Mouse (Mus musculus) gastrocnemius, postnatal 36 days (tissue): ENCODE results near the gene Scpep1. TPM values are rescaled to one million over a fixed set of nuclear protein-coding genes. Genes with fewer than 3 reads are reported as not detected.

Experiments used
- DNase-seq, 2 experiments: peaks; one replicate each; pipeline ENCODE4 v3.0.0; 2022
- intact Hi-C: fragments of 180-260 bp; cut with DNase I; formaldehyde crosslinking; loops from one replicate; pipeline ENCODE4 v1.15.1; 2025
- total RNA-seq, 2 experiments: library from RNA; stranded (reverse); gene quantifications; 2 replicates each; pipeline ENCODE4 v1.2.3; 2021

Gene Scpep1
- total RNA-seq, 2 experiments from 2014 or later = 8.4 to 9.0 TPM

DNA sequence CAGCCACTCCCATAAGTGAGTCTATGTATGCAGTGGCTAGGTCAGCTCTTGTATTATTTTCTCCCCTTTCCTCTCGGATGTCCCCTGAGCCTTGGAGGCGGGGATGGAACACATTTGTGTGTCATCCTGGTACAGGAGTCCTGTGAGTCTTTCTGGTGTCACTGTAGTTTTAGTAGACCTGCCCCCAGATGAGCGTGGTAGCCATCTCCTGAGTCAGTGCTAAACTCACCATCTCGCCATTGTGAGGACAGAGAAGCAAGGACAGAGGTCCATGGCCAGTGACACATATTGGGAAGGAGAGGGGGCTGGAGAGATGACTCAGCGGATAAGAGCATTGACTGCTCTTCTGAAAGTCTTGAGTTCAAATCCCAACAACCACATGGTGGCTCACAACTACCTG is 21.9 kb upstream of the Scpep1 start:
- intact Hi-C loops = no loop called here
- no peak for DNase-seq

GRCm38 (mm10) chr11:88976320-88976719 is 21.1 kb upstream of the Scpep1 start:
- intact Hi-C loops = no loop called here
- no peak for DNase-seq

DNA sequence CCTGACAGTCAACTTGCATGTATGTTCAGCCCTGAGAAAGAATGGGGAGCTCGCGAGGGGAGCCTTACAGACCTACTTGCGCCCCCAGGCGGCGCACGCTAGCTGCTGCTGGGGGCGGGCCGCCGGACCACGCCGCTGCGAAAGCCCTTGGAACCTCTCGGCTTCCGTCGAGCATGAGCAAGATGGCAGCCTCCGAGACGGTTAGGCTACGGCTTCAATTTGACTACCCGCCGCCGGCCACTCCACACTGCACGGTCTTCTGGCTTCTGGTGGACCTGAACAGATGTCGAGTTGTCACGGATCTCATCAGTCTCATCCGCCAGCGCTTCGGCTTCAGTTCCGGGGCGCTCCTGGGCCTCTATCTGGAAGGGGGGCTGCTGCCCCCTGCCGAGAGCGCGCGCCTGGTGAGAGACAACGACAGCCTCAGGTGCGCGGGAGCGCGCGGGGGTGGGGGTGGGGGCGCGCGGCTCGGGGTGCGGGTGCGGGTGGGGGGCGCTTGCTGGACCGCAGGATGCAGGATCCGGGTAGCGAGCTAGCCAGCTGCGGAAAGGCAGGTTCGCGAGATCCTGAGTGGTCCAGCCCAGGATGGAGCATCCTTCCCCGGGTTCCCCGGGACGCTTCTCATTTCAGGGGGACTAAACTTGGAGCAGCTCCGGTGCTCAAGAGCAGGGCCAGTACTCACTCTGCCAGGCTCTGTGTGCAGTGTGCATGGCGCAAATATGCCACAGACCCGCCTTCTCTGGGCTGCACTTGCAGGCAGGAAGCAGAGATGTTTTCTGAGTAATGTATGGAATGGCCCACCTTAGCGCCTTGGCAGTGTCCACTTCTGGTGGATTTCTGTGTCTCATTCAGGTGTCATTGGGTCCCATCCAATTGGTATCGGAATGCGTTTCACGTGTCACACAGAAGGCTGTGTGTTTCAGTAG is 18.8 kb upstream of the Scpep1 start:
- DNase-seq = peak; percentile 86 to 88

DNA sequence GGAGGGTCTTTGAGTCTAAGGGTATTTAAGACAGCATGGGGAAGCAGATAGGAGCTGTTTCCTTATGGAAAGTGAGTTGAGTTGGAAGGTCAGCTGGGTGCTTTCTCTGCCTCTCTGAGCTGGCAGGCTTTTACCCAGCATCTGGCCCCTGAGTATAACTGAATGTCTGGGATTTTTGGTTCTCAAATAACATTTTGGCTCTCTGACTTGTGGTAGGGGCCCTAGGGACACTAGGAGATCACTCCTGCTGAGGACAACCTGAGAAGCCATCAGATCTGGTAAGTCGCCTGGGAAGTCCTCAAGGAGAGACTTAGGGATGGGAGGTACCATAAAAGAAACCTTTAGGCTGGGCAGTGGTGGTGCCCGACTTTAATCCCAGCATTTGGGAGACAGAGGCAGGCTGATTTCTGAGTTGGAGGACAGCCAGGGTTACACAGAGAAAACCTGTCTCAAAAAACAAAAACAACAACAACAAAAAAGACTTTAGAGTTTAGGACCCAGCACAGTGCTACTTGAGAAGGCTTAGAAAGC is 15.0 kb upstream of the Scpep1 start, which contains the start of gene Coil:
Coil (plus strand) TSS at position 51 of the 531 bp plus-strand sequence.
- no peak for DNase-seq
- intact Hi-C loops = loop anchor here (5.0 kb wide), 1 partner anchor 63 kb away; no protein-coding TSS in a partner anchor

More for the DNA sequence above, 18.8 kb upstream of the Scpep1 start:
- intact Hi-C loops = loop anchor here (5.0 kb wide), 1 partner anchor 67 kb away; no protein-coding TSS in a partner anchor

GRCm38 (mm10) chr11:88966881-88967361 is 11.7 kb upstream of the Scpep1 start, which contains the start of gene Elobl:
TSS of gene Elobl (minus strand) at chr11:88966931.
- DNase-seq = no peak
- intact Hi-C loops = no loop called here

DNA sequence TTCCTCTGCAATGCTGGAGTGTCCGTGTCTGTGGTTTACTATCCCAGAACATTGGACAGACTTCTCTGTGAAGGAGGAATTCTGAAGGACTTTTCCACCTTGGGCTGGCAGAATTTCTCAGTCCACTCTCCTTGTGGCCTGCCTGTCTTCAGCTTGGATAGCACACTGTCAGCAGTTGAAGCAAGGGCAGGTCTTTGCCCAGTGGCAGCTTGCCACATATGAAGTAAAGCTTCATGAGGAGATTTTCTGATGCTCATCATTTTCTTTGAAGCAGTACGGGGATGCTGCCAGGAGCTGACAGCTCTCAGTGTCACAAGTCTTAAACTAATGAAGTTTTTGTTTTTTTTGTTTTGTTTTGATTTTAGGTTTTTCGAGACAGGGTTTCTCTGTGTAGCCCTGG is 3.6 kb upstream of the Scpep1 start:
- intact Hi-C loops = loop anchor here (5.0 kb wide), 1 partner anchor 52 kb away; no protein-coding TSS in a partner anchor

DNA sequence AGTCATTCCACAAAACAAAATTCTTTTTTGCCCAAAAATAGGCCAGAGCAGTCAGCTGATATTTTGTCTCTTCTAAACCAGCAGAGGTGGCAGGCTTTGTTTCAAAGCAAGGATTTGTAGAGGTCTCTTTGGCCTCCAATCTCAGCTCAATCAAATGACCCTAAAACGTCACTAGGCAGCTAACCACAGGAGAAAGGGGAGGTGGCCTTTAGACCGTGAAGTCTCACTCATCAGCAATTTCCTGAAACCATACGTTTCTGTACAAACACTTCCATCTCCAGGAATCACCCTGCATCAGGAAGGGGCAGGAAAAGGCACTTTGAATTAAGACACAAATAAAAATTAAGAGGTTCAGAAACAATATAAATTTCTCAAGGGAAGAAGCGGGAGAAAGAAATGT is 462 bp downstream of the Scpep1 start:
- intact Hi-C loops = loop anchor here (5.0 kb wide), 2 partner anchors 48 to 98 kb away; no protein-coding TSS in a partner anchor

More for the DNA sequence above, 3.6 kb upstream of the Scpep1 start:
- DNase-seq = no peak

GRCm38 (mm10) chr11:88953582-88953981 is 1.7 kb downstream of the Scpep1 start:
- DNase-seq = no peak
- intact Hi-C loops = loop anchor here (5.0 kb wide), 1 partner anchor 96 kb away; no protein-coding TSS in a partner anchor

More for the DNA sequence above, 462 bp downstream of the Scpep1 start:
- DNase-seq = no peak

- intact Hi-C loops = loop anchor here (5.0 kb wide), 1 partner anchor 95 kb away; no protein-coding TSS in a partner anchor
- DNase-seq = no peak
Measured at GRCm38 (mm10) chr11:88952117-88952516, 3.1 kb downstream of the Scpep1 start.

GRCm38 (mm10) chr11:88951576-88951975 is 3.7 kb downstream of the Scpep1 start:
- DNase-seq = no peak
- intact Hi-C loops = loop anchor here (5.0 kb wide), 1 partner anchor 94 kb away; no protein-coding TSS in a partner anchor

DNA sequence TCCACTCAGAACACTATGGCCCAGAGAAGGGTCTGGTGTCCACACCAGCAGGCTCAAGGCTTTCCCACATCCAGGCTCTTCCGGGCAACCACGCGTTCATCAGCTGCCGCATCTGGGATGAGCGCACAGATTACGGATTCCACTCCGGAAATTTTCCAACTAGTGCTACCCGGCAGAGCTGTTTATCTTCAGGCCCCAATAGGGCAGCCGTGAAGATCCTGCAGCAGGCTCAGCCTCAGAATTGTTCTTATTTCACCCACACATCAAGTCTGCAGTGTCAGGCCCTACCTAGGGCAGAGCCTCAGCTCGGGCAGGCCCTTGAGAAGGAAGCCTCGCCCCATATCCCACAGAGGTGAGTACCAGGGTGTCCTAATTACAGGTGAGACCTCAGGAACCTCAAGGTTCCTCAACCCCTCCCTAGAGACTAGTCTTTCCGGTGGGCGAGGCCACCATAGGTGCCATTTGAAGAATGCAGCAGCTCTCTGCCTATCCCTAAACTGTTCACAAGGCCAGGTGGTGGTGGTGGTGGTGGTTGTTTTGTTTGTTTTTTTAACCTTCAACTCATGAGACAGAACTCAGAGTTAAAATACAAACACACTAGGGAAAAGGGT is 4.5 kb downstream of the Scpep1 start:
- intact Hi-C loops = loop anchor here (5.0 kb wide), 1 partner anchor 93 kb away; no protein-coding TSS in a partner anchor
- no peak for DNase-seq

GRCm38 (mm10) chr11:88949802-88950639 is 5.2 kb downstream of the Scpep1 start:
- intact Hi-C loops = loop anchor here (5.0 kb wide), 2 partner anchors 93 to 103 kb away; no protein-coding TSS in a partner anchor
- DNase-seq = no peak

GRCm38 (mm10) chr11:88948896-88949295 is 6.4 kb downstream of the Scpep1 start:
- no peak for DNase-seq
- intact Hi-C loops = loop anchor here (5.0 kb wide), 1 partner anchor 102 kb away; no protein-coding TSS in a partner anchor

GRCm38 (mm10) chr11:88945971-88946585 is 9.2 kb downstream of the Scpep1 start:
- intact Hi-C loops = loop anchor here (5.0 kb wide), 1 partner anchor 99 kb away; no protein-coding TSS in a partner anchor
- no peak for DNase-seq

GRCm38 (mm10) chr11:88941489-88941888 is 13.8 kb downstream of the Scpep1 start:
- intact Hi-C loops = no loop called here
- DNase-seq = no peak

GRCm38 (mm10) chr11:88939634-88940033 is 15.6 kb downstream of the Scpep1 start:
- no peak for DNase-seq
- intact Hi-C loops = no loop called here

DNA sequence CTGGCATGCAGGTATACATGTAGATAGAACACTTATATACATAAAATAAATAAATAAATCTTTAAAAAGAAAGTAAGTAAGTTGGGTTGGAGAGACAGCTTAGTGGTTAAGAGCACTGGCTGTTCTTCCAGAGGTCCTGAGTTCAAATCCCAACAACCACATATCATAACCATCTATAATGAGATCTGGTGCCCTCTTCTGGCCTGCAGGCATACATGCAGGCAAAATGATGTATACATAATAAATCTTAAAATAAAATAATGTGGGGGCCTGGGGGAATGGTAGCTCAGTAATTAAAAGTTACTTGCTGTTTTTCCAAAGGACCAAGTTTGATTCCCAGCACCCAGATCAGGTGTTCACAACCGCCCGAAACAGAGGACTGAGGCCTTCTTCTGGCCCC is 16.5 kb downstream of the Scpep1 start:
- intact Hi-C loops = no loop called here
- no peak for DNase-seq

GRCm38 (mm10) chr11:88937886-88938285 is 17.4 kb downstream of the Scpep1 start:
- intact Hi-C loops = no loop called here
- no peak for DNase-seq
